Mouse (Mus musculus) kidney, postnatal 14 days (tissue): ENCODE results near the gene Gch1.

Source experiments
- DNase-seq: peaks from one replicate; pipeline ENCODE4 v3.0.0; 2022; ENCODE audit warnings: mixed read lengths

Gch1 gene

GRCm38 (mm10) chr14:47188848-47189634 is at the start of gene Gch1:
Gch1 (minus strand) TSS chr14:47189413.
- peak; percentile 89 for DNase-seq

GRCm38 (mm10) chr14:47237286-47237685 is 48.1 kb upstream of the Gch1 start:
- DNase-seq = no peak

GRCm38 (mm10) chr14:47236491-47236890 is 47.3 kb upstream of the Gch1 start:
- DNase-seq = no peak

- DNase-seq = no peak
Measured at GRCm38 (mm10) chr14:47234526-47235250, 45.5 kb upstream of the Gch1 start.

GRCm38 (mm10) chr14:47234032-47234431 is 44.8 kb upstream of the Gch1 start:
- DNase-seq = no peak

GRCm38 (mm10) chr14:47233602-47234001 is 44.4 kb upstream of the Gch1 start:
- no peak for DNase-seq

GRCm38 (mm10) chr14:47229796-47230376 is 40.7 kb upstream of the Gch1 start:
- DNase-seq = no peak

GRCm38 (mm10) chr14:47225931-47226330 is 36.7 kb upstream of the Gch1 start:
- DNase-seq = no peak

GRCm38 (mm10) chr14:47224476-47225325 is 35.5 kb upstream of the Gch1 start:
- DNase-seq = peak; percentile 7

- DNase-seq = no peak
Measured at GRCm38 (mm10) chr14:47222631-47223450, 33.6 kb upstream of the Gch1 start.

- DNase-seq = no peak
Measured at GRCm38 (mm10) chr14:47221567-47221966, 32.4 kb upstream of the Gch1 start.

- no peak for DNase-seq
Measured at GRCm38 (mm10) chr14:47220231-47221025, 31.2 kb upstream of the Gch1 start.

GRCm38 (mm10) chr14:47218766-47219606 is 29.8 kb upstream of the Gch1 start:
- DNase-seq = no peak

- DNase-seq = no peak
Measured at GRCm38 (mm10) chr14:47216541-47216940, 27.3 kb upstream of the Gch1 start.

- no peak for DNase-seq
Measured at GRCm38 (mm10) chr14:47214367-47214766, 25.2 kb upstream of the Gch1 start.

- DNase-seq = no peak
Measured at GRCm38 (mm10) chr14:47213305-47213704, 24.1 kb upstream of the Gch1 start.

GRCm38 (mm10) chr14:47209669-47210164 is 20.5 kb upstream of the Gch1 start:
- no peak for DNase-seq

- DNase-seq = no peak
Measured at GRCm38 (mm10) chr14:47208564-47209493, 19.6 kb upstream of the Gch1 start.

- no peak for DNase-seq
Measured at GRCm38 (mm10) chr14:47206601-47207000, 17.4 kb upstream of the Gch1 start.
